Comparison of ENCODE assay signal across 8 mouse cellular contexts in the genomic region with DNA sequence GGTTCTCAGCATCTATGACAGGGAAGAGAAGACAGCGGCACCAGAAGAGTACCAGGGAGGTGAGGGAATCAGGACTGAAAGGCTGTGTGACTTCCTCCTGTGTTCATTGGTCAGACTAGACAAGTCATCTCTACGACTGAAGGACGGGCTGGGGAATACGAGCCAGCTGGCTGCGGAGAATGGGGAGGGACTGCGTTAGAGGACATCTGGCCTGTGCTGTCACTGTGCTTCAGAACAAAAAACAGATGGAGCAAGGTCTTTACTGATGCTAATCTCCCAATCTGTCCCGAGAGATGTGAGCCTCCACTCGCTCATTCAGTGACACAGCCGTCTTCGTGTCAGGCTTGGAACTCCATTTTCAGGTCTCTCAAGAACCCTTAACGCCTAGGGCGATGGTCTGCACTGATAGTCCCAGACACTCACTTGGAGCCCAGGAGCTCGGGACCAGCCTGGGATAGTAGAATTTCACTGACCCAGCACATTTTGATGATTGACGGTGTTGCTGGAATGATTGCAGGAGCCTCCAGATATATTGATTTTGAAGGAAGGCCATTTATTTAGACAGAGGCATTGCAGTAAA. TPM values are rescaled to one million over a fixed set of nuclear protein-coding genes. Genes with fewer than 3 reads are reported as not detected.
DNase-seq lines count a peak whose midpoint lies in the region; ATAC-seq lines count a peak whose summit lies in the region.

No protein-coding gene starts in this region.

- no peaks in the 10 kb centered on the region for H3K27me3 ChIP-seq in embryonic facial prominence, embryonic 15.5 days
- no peaks in the 10 kb centered on the region for H3K27me3 ChIP-seq in hindbrain, embryonic 12.5 days
- no peaks in the 10 kb centered on the region for H3K27me3 ChIP-seq in neural tube, embryonic 13.5 days
- peaks cover 9% of the 10 kb centered on the region for H3K27me3 ChIP-seq in liver, embryonic 12.5 days (replicated peaks)

- H3K4me2 ChIP-seq in embryonic facial prominence, embryonic 15.5 days (replicated peaks): no peak overlapping the region
- no peak overlapping the region for H3K4me2 ChIP-seq in hindbrain, embryonic 12.5 days (replicated peaks)
- no peak overlapping the region for H3K4me2 ChIP-seq in neural tube, embryonic 13.5 days
- H3K4me2 ChIP-seq in liver, embryonic 12.5 days: no peak overlapping the region

- no peaks in the 10 kb centered on the region for H3K9me3 ChIP-seq in embryonic facial prominence, embryonic 15.5 days (replicated peaks)
- H3K9me3 ChIP-seq in hindbrain, embryonic 12.5 days (replicated peaks): no peaks in the 10 kb centered on the region
- H3K9me3 ChIP-seq in neural tube, embryonic 13.5 days: no peaks in the 10 kb centered on the region
- H3K9me3 ChIP-seq in liver, embryonic 12.5 days (replicated peaks): no peaks in the 10 kb centered on the region

- H3K4me1 ChIP-seq in embryonic facial prominence, embryonic 15.5 days: peaks cover 11% of the 10 kb centered on the region; the same call in 1 of the 2 replicates
- peaks cover 10% of the 10 kb centered on the region for H3K4me1 ChIP-seq in hindbrain, embryonic 12.5 days
- 0 out of 2 replicates have a peak, but pooled peaks cover 5% of the 10 kb centered on the region for H3K4me1 ChIP-seq in neural tube, embryonic 13.5 days (replicated peaks)
- H3K4me1 ChIP-seq in liver, embryonic 12.5 days: no peaks in the 10 kb centered on the region

- 47% methylated on average over 14 of the region's 14 CpGs for WGBS in embryonic facial prominence, embryonic 15.5 days
- WGBS in hindbrain, embryonic 12.5 days: 47% methylated on average over 14 of the region's 14 CpGs
- WGBS in neural tube, embryonic 13.5 days: 44% methylated on average over 14 of the region's 14 CpGs
- WGBS in liver, embryonic 12.5 days (ENCODE audit: insufficient replicate concordance): 63% methylated on average over 14 of the region's 14 CpGs

- no peak overlapping the region for H3K27ac ChIP-seq in embryonic facial prominence, embryonic 15.5 days (replicated peaks)
- 0 out of 2 replicates have a peak overlapping the region, but pooled peaks have one; percentile 24 for H3K27ac ChIP-seq in hindbrain, embryonic 12.5 days
- H3K27ac ChIP-seq in neural tube, embryonic 13.5 days (replicated peaks): 0 out of 2 replicates have a peak overlapping the region, but pooled peaks have one; percentile 1
- H3K27ac ChIP-seq in liver, embryonic 12.5 days: no peak overlapping the region

- no peaks in the 10 kb centered on the region for H3K36me3 ChIP-seq in embryonic facial prominence, embryonic 15.5 days
- H3K36me3 ChIP-seq in hindbrain, embryonic 12.5 days: no peaks in the 10 kb centered on the region
- no peaks in the 10 kb centered on the region for H3K36me3 ChIP-seq in neural tube, embryonic 13.5 days
- no peaks in the 10 kb centered on the region for H3K36me3 ChIP-seq in liver, embryonic 12.5 days

- no peak overlapping the region for H3K9ac ChIP-seq in embryonic facial prominence, embryonic 15.5 days
- H3K9ac ChIP-seq in hindbrain, embryonic 12.5 days: no peak overlapping the region
- no peak overlapping the region for H3K9ac ChIP-seq in neural tube, embryonic 13.5 days
- no peak overlapping the region for H3K9ac ChIP-seq in liver, embryonic 12.5 days

- ATAC-seq in embryonic facial prominence, embryonic 15.5 days (ENCODE audit: insufficient number of reproducible peaks, low FRiP score, low TSS enrichment, low read depth): 0 out of 2 replicates have a peak, but pooled peaks have one; percentile 39
- peak; percentile 73 for ATAC-seq in hindbrain, embryonic 12.5 days (ENCODE audit: low FRiP score)
- ATAC-seq in neural tube, embryonic 13.5 days (ENCODE audit: low read depth): peak; percentile 69; the same call in 1 of the 2 replicates
- no peak for ATAC-seq in liver, embryonic 12.5 days

- DNase-seq in layer of hippocampus, adult 11-12 months (ENCODE audit: low spot score): peak; percentile 23
- no peak for DNase-seq in layer of hippocampus, postnatal 10 days (ENCODE audit: low spot score in 2 of 2)
- DNase-seq in left cerebral cortex, adult 9 months (ENCODE audit: low spot score in 2 of 2): no peak
- DNase-seq in cerebellum, adult 8-10 months: no peak

- no peak overlapping the region for H3K4me3 ChIP-seq in embryonic facial prominence, embryonic 15.5 days (replicated peaks)
- H3K4me3 ChIP-seq in hindbrain, embryonic 12.5 days: no peak overlapping the region
- no peak overlapping the region for H3K4me3 ChIP-seq in neural tube, embryonic 13.5 days
- no peak overlapping the region for H3K4me3 ChIP-seq in liver, embryonic 12.5 days

RNA-seq across cellular contexts. Expression of a gene that starts 10.6 kb away (rescaled TPM):
- 10 to 100 TPM; 31.9 to 32.4 TPM for total RNA-seq in layer of hippocampus, postnatal 10 days (2021)
- 19.5 and 20.4 TPM in 2 replicates for polyA plus RNA-seq in embryonic facial prominence, embryonic 15.5 days (2015; fragmentation: Nextera tagmentation; extraction: Ambion mirVana)
- polyA plus RNA-seq in hindbrain, embryonic 12.5 days (2016; fragmentation: Nextera tagmentation; extraction: Ambion mirVana): 21.3 and 22.9 TPM in 2 replicates
- 9.6 and 12.6 TPM in 2 replicates for polyA plus RNA-seq in neural tube, embryonic 13.5 days (2015; fragmentation: Nextera tagmentation; extraction: Ambion mirVana)
- 8.5 and 8.9 TPM in 2 replicates for polyA plus RNA-seq in liver, embryonic 12.5 days (2016; fragmentation: Nextera tagmentation; extraction: Ambion mirVana)

Comparison
In these comparisons a context has a peak if more than half of its experiments do, and no peak if none do; other contexts are left out.
1. H3K27ac ChIP-seq: peak in hindbrain, embryonic 12.5 days (single experiment) and neural tube, embryonic 13.5 days (single experiment); none in embryonic facial prominence, embryonic 15.5 days (single experiment) and liver, embryonic 12.5 days (single experiment).